Mouse (Mus musculus): ENCODE results near the gene Inca1.
A peak's percentile ranks its signal among the peaks of the same experiment; 100 is the strongest.

The Inca1 gene

DNA sequence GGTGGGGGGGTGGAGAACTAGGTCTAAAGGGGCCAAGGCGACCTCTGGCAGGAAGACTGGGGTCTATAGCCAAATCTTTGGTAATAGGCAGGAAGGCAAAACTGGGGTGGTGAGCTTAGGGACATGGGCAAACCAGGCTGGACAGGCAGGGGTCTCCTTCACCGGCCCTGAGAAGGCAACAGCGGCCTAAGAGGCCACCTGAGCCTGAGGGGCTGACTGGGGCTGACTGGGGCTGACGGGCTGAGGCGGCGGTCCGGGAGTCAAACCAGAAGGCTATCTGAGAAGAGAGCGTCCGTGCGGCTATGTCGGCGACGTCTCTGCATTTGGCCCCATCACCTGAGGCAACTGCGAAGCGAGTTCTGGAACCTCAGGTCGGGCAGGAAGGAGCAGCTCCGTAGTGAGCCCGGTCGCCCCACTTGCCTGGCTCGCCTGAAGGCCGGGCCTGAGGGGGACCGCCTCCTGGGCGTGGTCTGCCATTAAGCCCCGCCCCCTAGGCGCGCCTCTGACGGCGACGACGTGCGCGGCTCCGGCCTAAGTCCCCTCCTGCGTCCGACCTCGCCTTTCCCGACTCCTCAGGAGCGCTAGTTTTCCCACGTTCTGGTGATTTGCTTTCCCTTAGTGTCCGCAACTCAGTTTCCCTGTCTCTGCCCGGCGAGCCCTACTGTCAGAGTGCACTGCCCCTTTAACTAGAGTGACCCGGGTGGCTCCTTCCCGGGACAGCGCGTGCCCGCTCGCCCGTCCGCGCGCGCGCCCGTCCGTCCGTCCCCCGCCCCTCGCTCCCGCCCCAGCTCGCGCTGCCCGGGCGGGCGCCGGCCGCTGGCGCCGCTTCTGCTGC is at the start of gene Inca1, which contains the start of gene Kif1c:
Inca1 (minus strand) TSS at position 434 of the 835 bp plus-strand sequence.
Kif1c (plus strand) TSS at position 827 of the 835 bp plus-strand sequence.
- DNase-seq = peak; percentile 94 to 99

GRCm38 (mm10) chr11:70747876-70748545 is 48.1 kb upstream of the Inca1 start:
- no peak for DNase-seq

GRCm38 (mm10) chr11:70745636-70746035 is 45.7 kb upstream of the Inca1 start:
- DNase-seq = no peak

DNA sequence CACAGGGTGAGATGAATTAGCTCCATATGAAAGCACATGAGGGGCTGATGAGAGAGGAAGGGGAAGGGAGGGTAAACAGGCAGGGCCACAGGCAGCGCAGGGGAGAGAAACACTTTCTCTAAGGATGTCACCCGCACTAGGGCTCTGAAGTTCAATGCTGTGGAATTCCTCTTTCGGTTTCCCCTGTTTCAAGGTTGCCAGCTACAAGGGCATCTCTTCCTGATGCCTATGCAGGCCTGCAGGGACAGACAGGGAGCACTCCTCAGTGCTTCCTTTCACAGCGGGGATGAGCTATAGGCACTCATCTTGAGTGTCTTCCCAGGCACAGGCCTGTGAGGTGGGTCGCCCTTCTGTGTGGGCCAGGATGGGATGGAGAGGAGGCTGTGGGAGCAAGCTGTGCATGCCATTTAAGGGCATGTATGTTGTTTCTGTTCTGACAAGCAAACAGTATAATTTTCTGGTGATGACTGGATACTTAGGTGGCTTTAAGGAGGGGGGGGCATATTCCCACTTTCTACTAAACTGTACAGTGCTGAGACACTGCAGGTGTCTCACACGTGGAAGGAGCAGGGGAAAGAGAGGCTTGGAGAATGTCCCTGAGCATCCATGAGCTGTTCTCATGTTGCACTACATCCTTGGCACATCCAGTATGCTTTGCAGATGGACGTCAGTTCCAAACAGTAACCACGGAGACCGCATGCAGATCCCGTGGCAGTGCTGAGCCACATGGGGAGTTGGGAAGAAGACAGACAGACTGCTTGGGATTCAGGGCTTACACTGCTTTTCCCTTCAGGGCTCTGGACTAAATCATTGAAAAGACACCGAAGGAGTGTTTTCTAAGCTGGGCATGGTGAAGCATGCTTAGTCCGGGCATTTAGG is 42.9 kb upstream of the Inca1 start:
- DNase-seq = no peak

DNA sequence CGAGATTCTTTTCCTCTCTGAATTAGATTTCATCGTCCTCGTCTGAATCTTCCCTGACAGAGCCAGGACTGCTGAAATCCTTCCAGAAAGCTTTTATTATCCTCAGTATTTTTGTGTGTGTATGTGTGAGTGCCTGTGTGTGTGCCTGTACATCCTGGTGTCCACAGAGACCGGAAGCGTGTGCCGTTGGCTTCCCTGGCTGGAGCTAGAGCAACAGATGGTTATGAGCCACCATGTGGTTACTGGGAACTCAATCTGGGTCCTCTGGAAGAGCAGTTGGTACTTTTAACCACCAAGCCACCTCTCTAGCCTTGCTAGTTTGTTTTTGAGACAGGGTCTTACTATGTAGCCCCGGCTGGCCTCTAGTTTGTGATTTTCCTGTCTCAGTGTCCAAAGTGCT is 42.2 kb upstream of the Inca1 start:
- no peak for DNase-seq

DNA sequence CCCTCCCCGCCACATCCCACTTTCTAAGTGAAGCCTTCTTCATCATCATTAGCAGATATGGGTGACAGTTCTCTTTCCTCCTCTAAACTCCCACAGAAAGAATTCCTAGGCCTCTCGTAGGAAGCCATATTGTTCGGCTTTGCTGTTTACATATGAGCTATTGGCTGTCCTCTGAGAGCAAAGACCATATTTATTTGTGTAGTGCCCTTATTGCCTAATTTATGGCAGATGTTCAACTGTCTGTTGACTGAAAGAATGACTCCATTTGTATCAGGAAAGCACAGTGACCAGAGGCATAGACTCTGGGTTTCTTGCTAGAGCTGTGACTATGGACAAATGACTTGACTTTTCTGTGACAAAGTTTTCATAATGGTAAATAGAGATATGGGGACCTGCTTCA is 41.6 kb upstream of the Inca1 start:
- DNase-seq = no peak

- no peak for DNase-seq
Observed at GRCm38 (mm10) chr11:70737749-70738148, 37.8 kb upstream of the Inca1 start.

- no peak for DNase-seq
Observed at GRCm38 (mm10) chr11:70733256-70733655, 33.3 kb upstream of the Inca1 start.

GRCm38 (mm10) chr11:70731178-70731577 is 31.2 kb upstream of the Inca1 start:
- DNase-seq = peak in 1 of 2 experiments; percentile 16

DNA sequence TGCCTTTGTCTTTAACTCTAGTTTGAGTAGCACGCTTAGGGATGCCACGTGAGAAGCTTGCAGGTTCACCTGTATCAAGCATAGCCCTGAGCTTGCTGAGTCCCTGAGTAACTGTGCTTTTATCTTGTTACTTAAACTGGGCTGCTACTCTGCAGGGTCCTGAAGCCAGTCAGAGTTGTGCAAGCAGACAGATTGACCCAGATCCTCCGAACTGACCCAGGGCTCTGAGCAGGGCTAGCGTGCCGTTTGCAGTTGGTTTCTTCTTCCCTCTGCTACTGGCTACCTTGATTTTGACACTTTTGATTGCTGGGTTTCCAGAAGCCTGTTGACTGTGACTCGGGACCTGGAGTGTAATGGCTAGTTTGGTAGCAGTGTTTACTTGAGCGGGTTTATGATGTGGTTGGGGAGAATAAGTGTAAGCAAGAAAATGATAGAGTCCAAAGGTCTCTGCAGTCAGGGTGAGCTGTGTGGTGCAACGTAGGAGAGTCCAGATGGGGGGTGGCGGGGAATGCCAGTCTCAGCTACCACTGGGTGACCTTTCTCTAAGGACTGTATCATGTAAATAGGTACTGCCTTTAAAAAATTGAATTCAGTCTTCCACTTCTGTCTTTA is 30.6 kb upstream of the Inca1 start:
- no peak for DNase-seq

DNA sequence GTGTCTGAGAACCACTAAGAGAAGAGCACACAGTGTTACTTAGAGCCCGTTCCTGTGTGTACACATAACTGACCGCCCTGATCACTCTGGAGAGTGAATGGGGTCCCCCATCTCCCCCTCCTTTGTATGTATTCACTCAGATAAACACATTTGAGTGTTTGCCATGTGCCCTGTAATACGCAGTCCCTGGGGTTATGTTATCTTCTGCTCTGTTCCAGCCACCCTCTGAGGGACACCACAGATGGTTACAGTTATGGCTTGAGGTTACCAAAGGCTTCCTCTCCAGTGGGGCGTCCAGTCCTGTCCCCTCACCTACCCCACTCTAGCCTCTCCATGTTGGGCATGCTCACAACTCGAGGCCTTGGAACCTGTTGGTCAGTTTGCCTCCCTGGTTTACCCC is 27.4 kb upstream of the Inca1 start:
- DNase-seq = no peak

DNA sequence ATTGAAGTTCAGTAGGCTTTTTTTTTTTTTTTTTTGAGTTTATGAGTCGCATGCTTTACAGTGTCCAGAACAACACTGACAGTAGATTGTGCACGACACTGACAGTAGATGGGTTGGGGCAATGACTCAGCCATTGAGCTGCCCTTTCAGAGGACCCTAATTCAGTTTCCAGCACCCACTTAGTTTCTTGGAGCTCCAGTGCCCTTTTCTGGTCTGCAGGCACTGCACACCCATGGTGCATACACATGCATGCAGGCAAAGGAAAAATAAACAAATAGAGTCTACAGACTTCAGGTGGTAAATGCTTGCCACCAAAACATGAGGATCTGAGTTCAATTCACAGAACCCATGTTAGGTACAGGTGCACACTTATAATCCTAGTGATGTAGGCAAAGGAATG is 26.6 kb upstream of the Inca1 start:
- DNase-seq = no peak

DNA sequence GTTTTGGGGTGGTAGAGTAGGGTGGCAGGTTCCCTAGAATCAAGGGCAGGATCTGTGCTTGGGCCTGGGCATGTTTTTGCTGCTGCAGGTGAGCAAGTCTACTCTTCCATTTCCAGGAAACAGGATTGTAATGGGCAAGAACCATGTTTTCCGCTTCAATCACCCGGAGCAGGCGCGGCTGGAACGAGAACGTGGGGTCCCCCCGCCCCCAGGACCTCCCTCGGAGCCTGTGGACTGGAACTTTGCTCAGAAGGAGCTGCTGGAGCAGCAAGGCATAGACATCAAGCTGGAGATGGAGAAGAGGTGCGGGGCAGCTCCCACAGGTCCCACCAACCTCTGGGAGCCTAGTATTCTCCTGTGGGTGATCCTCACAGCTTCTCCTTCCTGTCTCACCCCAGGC is 24.8 kb upstream of the Inca1 start:
- no peak for DNase-seq

GRCm38 (mm10) chr11:70721072-70721471 is 21.1 kb upstream of the Inca1 start:
- no peak for DNase-seq

GRCm38 (mm10) chr11:70720567-70720966 is 20.6 kb upstream of the Inca1 start:
- no peak for DNase-seq

- no peak for DNase-seq
Observed at GRCm38 (mm10) chr11:70718481-70718880, 18.5 kb upstream of the Inca1 start.

DNA sequence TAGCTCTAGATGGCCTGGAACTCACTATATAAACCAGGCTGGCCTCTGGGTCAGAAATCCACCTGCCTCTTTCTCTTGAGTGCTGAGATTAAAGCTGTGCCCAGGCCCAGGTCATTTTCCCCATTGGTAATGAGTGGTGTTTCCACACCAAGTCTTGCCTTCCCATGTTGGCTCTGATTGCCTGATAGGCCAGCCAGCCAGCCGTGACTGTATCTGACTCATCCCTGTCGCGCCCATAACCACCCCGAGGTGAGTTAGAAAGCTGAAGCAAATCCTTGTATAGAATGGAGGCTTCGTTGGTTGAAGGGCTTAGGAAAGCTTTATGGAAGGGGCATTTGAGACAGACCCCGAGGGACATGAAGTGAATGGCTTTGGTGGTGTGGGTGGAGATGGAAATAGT is 15.9 kb upstream of the Inca1 start:
- no peak for DNase-seq

DNA sequence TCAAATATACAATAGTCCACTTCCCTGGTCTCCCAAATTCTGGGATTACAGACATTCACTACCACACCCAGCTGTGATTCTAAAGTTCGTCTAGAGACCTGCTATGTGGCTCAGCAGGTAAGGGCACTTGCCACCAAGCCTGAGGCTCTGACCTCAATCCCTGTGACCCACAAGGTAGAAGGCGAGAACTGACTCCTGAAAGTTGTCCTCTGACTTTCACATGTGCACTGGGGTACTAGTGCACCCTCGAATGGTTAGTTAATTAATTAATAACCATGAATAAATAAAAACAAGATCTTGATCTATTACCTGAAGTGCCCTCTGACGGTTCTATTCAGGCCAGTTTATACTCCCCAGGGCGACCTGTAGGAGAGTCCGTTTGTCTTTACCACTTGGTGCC is 13.3 kb upstream of the Inca1 start:
- no peak for DNase-seq

GRCm38 (mm10) chr11:70711026-70711425 is 11.1 kb upstream of the Inca1 start:
- no peak for DNase-seq

DNA sequence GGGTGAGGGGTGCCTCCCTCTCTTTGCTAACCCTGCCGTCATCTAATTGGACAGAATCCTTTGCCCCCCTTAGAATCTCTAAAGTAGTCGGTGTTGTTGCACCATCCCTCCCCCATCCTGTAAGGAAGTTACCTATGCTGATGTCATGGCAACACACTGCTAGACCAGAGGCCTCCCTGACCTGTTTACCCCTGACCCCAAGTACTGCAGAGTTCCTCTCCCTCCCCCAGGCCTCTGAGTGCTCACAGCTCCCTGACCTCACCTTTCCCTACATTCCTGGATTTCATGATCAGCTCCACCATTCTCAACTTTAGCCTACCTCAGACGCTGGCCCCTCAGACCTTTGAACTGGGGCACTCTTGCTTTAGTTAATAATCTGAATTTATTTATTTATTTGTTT is 6.2 kb upstream of the Inca1 start:
- no peak for DNase-seq

DNA sequence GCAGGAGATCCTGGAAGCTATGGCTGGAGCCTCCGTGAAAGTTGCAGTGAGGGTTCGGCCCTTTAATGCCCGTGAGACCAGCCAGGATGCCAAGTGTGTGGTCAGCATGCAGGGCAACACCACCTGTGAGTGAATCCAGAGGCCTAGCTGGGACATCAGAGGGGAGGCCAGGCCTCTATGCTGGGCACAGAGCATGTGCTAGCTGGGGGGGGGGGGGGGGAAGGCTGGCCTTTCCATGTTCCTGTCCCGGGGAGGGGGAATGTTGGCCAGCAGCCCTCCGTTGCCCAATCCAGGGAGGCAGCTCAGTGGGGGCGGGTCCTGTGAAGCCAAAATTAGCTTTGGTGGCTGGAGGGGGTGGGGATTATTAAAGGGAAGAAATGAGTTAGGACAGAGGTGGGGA is 2.8 kb upstream of the Inca1 start:
- DNase-seq = no peak

GRCm38 (mm10) chr11:70701984-70702733 is 2.2 kb upstream of the Inca1 start:
- DNase-seq = no peak
